Mouse (Mus musculus) mouse trophoblast stem cell (cell line): Measurements from ENCODE around the gene P3h1.

Source experiments
- in situ Hi-C, 2 experiments: fragments of 300-500 bp; cut with MseI, MboI; formaldehyde crosslinking; loops; 2 replicates in 1 of 2; 3 replicates in 1 of 2; pipeline ENCODE4 v1.15.1; 2025

The P3h1 gene

GRCm38 (mm10) chr4:119238661-119239060 is 5.9 kb downstream of the P3h1 start:
- in situ Hi-C loops = no loop called here

DNA sequence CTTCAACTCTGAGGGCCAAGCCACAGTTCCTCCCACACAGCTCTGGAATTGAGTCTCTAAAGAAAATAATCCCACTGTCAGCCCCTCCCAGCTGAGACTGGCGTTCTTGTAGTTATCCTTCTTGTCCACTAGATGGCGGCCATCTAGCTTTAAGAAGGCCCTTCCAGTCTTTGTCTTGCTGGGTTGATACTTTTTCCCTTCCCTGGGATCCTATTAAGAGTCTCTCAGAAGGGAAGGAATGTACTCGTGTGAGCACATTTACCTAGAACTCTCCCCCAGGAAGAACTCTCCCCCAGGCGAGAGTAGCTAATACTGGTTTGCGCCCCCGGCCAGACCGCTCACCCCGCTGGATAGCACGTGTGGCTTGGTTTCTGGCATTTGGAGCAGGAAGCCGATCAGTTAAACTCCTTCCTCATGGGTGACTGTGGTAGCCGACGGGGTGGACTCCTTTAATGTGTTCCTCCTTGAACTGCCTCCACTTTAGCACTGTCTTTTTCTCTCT is 6.5 kb downstream of the P3h1 start:
- in situ Hi-C loops = no loop called here

GRCm38 (mm10) chr4:119241664-119242063 is 8.9 kb downstream of the P3h1 start:
- in situ Hi-C loops = loop anchor here (10.0 kb wide), 2 partner anchors 113 to 223 kb away; no protein-coding TSS in a partner anchor

DNA sequence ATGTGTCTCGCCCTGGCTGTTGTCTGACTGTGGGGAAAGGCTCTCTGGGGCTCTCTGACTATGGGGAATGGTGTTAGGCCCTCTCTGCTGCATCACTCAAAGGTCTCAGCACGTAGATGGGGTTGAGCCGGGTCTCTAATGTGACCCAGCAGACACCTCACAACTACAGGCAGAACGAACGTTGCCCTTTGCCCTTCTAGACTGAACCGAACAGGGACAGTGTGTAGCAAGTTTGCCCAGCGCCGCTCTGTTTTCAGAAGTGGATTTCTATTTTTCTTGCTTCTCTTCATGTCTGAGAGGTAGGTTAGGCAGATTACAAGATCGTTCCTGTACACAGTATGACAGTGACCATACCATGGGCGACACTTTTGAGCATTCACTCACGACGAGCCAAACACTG is 9.9 kb downstream of the P3h1 start:
- in situ Hi-C loops = loop anchor here (10.0 kb wide), 2 partner anchors 112 to 222 kb away; no protein-coding TSS in a partner anchor

- in situ Hi-C loops = loop anchor here (10.0 kb wide), 2 partner anchors 110 to 220 kb away; no protein-coding TSS in a partner anchor
Measured at GRCm38 (mm10) chr4:119244468-119245240, 11.9 kb downstream of the P3h1 start.

- in situ Hi-C loops = loop anchor here (10.0 kb wide), 2 partner anchors 109 to 219 kb away; no protein-coding TSS in a partner anchor
Measured at GRCm38 (mm10) chr4:119245556-119245955, 12.8 kb downstream of the P3h1 start.

- in situ Hi-C loops = loop anchor here (10.0 kb wide), 2 partner anchors 109 to 219 kb away; no protein-coding TSS in a partner anchor
Measured at GRCm38 (mm10) chr4:119245961-119246360, 13.2 kb downstream of the P3h1 start.

- in situ Hi-C loops = loop anchor here (10.0 kb wide), 2 partner anchors 108 to 218 kb away; no protein-coding TSS in a partner anchor
Measured at GRCm38 (mm10) chr4:119246688-119247225, 14.0 kb downstream of the P3h1 start.

DNA sequence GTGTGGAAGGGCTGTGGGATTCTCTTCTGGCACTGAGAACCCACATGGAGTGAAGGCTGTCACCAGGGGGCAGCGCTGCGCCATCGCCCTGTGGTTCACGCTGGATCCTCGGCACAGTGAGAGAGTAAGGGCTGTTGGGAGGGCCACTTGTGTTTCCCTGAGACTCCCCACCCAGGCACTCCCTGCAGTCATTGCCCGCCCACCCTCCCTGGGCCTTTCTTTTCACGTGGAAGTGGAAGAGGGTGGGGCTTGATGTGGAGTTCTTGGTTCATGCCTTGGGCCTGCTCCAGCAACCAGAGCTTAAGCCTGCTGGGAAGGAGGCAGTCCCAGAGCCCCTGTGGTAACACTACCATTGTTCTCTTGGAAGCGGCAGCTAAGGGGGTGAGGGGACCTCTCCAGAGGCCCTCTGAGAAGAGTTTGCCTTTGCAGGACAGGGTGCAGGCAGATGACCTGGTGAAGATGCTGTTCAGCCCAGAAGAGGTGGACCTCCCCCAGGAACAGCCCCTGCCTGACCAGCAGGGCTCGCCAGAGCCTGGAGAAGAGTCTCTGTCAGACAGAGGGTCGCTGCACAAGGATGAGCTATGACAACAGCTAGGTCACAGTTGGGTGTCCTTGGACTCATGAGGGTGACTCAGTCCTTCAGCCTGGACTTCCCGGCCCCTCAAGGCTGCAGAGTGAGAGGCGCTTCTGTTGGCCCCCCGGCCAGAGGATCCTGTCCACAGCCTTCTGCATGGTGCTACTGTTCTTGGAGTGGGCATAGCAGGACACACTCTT is 14.9 kb downstream of the P3h1 start:
- in situ Hi-C loops = loop anchor here (10.0 kb wide), 2 partner anchors 107 to 217 kb away; no protein-coding TSS in a partner anchor

DNA sequence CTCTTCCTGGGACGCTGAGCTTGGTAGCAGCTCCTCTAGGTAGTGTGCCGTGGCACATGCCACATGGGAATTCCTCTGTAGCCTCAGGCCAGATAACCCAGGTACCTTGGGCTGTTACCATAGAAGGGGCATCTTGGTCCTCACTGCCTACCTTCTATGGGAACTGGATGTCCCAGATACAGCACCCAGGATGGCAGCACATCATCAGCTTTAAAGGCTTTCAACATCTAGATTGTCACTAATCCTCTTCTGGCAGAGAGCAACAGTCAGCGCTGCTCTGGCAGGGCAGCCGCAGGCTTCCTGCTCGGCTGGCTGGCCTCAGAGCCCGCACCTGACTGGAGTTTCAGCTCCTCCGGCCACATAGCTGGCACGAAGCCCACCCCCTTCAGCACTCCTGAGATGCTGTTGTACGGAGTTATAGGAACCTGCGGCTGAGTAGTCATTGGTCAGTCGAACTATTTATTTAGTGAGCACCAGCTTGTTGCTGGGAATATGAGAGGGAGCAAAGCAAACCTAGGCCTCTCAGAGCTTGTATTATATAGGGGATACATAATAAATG is 15.8 kb downstream of the P3h1 start:
- in situ Hi-C loops = loop anchor here (10.0 kb wide), 2 partner anchors 106 to 216 kb away; no protein-coding TSS in a partner anchor

DNA sequence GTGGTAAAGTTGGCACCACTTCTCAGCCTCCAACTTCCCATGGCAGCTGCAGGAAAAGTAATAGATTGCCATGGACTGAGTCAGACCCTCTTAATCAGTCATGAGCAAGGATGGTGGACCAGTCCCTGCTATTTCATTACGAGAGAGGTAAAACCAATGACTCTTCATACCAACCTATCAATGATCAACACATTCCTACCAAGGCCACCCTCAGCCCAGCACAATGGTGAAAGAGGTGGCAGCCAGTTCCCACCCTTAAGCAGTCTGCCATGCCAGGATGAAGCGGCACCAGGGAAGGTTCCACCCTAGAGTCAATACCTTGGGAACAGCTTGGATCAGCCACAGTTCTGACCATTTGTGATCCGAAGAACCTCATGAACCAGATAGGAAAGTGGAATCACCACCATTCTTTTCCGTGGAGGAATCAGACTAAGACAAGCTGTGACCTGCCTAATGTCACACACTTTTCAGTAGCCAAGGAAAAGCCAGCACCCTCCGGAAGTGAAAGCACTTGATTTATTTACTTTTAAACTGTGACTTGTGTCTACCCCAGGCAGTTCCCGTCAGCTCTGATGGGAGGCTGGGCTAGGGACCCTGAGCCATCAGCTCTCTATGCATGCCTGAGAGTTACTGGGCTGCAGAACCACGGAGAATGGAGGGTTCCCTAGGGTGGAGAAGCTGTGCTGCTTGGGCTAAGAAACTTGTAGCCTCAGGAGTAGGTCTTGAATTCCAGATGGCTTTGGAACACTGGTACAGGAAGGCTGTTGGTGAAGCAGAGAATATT is 19.5 kb downstream of the P3h1 start:
- in situ Hi-C loops = no loop called here

GRCm38 (mm10) chr4:119254012-119254618 is 21.4 kb downstream of the P3h1 start:
- in situ Hi-C loops = no loop called here

DNA sequence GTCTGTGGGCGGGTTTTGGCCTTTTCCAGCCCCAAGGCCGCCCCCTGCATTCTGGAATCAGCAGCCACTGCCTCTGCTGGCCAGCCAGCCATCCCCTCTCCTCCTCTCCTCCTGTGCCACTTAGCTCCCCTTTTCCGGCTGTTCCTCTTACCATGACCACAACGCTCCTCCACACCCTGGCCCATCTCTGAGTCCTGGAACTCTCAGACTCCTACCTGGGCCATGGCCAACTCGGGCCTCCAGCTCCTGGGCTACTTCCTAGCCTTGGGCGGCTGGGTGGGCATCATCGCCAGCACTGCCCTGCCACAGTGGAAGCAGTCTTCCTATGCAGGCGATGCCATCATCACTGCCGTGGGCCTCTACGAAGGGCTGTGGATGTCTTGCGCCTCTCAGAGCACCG is 22.6 kb downstream of the P3h1 start, which contains the start of gene Cldn19:
Gene Cldn19 (plus strand): TSS at position 64 of the 400 bp plus-strand sequence.
- in situ Hi-C loops = no loop called here

DNA sequence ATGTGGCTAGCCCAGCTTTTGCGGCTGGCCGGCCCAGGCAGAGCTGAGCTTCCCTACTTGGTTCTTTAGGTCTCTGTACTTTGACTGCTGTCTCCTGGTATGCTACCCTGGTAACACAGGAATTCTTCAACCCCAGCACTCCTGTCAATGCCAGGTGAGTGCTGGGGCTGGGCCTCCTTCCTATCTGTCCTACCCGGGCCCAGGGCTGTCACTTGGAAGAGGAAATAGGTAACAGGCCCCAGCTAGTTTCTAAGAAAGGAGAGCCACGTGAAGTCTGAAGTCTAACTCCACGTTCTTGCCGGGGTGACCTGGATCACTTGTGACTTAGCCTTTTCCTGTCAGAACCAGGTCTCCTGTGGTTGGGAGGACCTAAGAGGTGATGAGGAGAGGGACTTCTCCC is 24.4 kb downstream of the P3h1 start:
- in situ Hi-C loops = no loop called here

DNA sequence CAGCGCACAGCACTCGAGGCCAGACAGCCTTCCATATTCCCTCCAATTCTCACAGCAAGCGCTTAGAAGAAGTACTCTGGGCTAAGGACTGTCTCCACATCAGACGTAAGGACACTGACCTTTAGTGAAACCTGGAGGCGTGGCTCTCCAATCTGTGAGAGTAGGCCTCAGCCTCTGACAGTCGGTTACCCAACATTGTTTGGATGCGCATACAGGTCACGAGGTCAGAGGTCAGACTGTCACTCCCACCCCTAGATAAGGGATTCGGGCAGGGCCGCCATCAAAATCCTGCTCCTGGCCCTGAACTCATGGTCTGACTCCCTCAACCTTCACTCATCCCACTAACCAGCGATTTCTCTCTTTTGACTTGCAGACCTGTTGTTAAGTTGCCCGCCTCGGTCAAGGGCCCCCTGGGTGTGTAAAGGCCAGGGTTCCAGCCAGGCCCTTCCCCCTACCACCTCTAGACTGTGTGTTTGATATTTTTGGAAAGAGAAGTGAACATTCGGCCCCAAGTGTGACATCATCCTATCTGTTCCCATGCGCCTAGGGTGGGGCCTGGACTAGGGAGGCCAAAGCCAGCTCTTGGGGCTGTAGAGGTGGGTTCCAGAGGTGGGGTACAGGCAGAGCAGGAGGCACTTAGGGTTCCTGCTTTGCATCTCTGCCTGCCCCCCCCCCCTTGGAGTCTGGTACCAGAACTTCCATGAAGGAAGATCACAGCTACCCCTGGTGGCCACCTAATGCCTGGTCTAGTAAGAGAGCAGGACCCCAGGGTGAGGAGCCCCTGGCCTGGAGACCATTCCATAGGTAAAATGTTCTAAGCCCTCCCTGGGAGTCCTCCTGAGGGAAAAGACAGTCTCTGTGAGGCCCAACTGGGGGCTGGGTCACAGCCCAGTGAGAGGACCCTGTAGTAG is 26.9 kb downstream of the P3h1 start:
- in situ Hi-C loops = no loop called here

- in situ Hi-C loops = no loop called here
Measured at GRCm38 (mm10) chr4:119261087-119261713, 28.5 kb downstream of the P3h1 start.

GRCm38 (mm10) chr4:119262483-119262882 is 29.8 kb downstream of the P3h1 start:
- in situ Hi-C loops = no loop called here

DNA sequence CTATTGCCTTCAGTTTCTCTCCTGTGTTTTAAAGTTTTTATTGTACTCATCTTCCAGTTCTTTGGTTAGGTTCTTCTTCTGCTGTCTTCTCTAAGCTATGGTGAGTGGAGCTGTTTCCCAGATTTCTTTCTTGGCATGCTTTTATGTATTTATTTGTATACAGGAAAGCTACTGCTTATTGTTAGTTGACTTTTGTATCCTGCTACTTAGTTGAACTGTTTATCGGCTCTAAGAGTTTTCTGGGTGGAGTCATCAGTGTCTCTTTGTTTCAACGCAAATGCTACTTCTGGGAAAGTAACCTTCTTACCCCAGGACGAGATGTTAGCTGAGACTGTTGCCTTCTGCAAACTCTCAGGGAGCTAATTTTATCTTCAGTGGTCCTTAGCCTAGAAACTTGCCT is 30.7 kb downstream of the P3h1 start:
- in situ Hi-C loops = no loop called here

- in situ Hi-C loops = no loop called here
Measured at GRCm38 (mm10) chr4:119266606-119267005, 33.9 kb downstream of the P3h1 start.
